Mouse (Mus musculus): ENCODE measurements around the gene 4930452B06Rik. TPM values are rescaled to one million over a fixed set of nuclear protein-coding genes. Genes with fewer than 3 reads are reported as not detected.

The 4930452B06Rik gene
- polyA plus RNA-seq, 1 experiment from 2014 or later, result 2.9 TPM

- no peak for DNase-seq
These were observed 201.5 kb downstream of the 4930452B06Rik start for GRCm38 (mm10) chr14:8464401-8465154.

GRCm38 (mm10) chr14:8462973-8463372 lies 203.1 kb downstream of the 4930452B06Rik start:
- Histone ChIP-seq H3K9ac (replicated peaks) (no peak overlapping the region), H3K4me1 (ENCODE audit: insufficient read depth) (no peaks in the 10 kb centered on the region), H3K4me2 (ENCODE audit: low read depth, low read length) (no peak overlapping the region), H3K27ac (ENCODE audit: low read depth) (no peak overlapping the region), H3K36me3 (replicated peaks; ENCODE audit: insufficient read depth, low read length) (no peaks in the 10 kb centered on the region), H3K9me3 (ENCODE audit: low read length) (no peaks in the 10 kb centered on the region), H3K4me3 (ENCODE audit: low read depth, low read length) (no peak overlapping the region), H3K27me3 (ENCODE audit: insufficient read depth, low read length) (no peaks in the 10 kb centered on the region)
- no peak for ATAC-seq
- no peak for DNase-seq
- TF ChIP-seq EP300 (IDR thresholded peaks at IDR 0.05; ENCODE audit: low read depth) (no peak), CTCF (IDR thresholded peaks at IDR 0.05; ENCODE audit: low read depth) (no peak)
- 79% methylated on average over 4 of the region's 4 CpGs for WGBS (ENCODE audit: insufficient replicate concordance)

More at GRCm38 (mm10) chr14:8464401-8465154, 201.5 kb downstream of the 4930452B06Rik start:
- no peaks in the 10 kb centered on the region for H3K36me3 ChIP-seq (replicated peaks; ENCODE audit: insufficient read depth, low read length)
- no peak overlapping the region for H3K9ac ChIP-seq (replicated peaks)
- no peaks in the 10 kb centered on the region for H3K9me3 ChIP-seq (ENCODE audit: low read length)
- no peak overlapping the region for H3K4me2 ChIP-seq (ENCODE audit: low read depth, low read length)
- no peak overlapping the region for H3K27ac ChIP-seq (ENCODE audit: low read depth)
- no peaks in the 10 kb centered on the region for H3K27me3 ChIP-seq (ENCODE audit: insufficient read depth, low read length)
- no peaks in the 10 kb centered on the region for H3K4me1 ChIP-seq (ENCODE audit: insufficient read depth)
- WGBS (ENCODE audit: insufficient replicate concordance), result 73% methylated on average over 14 of the region's 14 CpGs
- no peak for ATAC-seq
- TF ChIP-seq CTCF (IDR thresholded peaks at IDR 0.05; ENCODE audit: low read depth), result no peak
- no peak for TF ChIP-seq EP300 (IDR thresholded peaks at IDR 0.05; ENCODE audit: low read depth)
- H3K4me3 ChIP-seq (ENCODE audit: low read depth, low read length), result no peak overlapping the region

- no peak overlapping the region for H3K27ac ChIP-seq (ENCODE audit: low read depth)
- TF ChIP-seq EP300 (IDR thresholded peaks at IDR 0.05; ENCODE audit: low read depth), result no peak
- TF ChIP-seq CTCF (IDR thresholded peaks at IDR 0.05; ENCODE audit: low read depth), result no peak
- no peaks in the 10 kb centered on the region for H3K9me3 ChIP-seq (ENCODE audit: low read length)
- no peak overlapping the region for H3K4me2 ChIP-seq (ENCODE audit: low read depth, low read length)
- WGBS (ENCODE audit: insufficient replicate concordance), result 61% methylated on average over 6 of the region's 6 CpGs
- no peak overlapping the region for H3K4me3 ChIP-seq (ENCODE audit: low read depth, low read length)
- DNase-seq (no peak), ATAC-seq (no peak)
- no peak overlapping the region for H3K9ac ChIP-seq (replicated peaks)
- H3K36me3 ChIP-seq (replicated peaks; ENCODE audit: insufficient read depth, low read length), result no peaks in the 10 kb centered on the region
- no peaks in the 10 kb centered on the region for H3K4me1 ChIP-seq (ENCODE audit: insufficient read depth)
- H3K27me3 ChIP-seq (ENCODE audit: insufficient read depth, low read length), result no peaks in the 10 kb centered on the region
These were observed 203.6 kb downstream of the 4930452B06Rik start for GRCm38 (mm10) chr14:8462321-8462909.

GRCm38 (mm10) chr14:8460226-8461129 lies 205.6 kb downstream of the 4930452B06Rik start:
- Histone ChIP-seq H3K4me1 (ENCODE audit: insufficient read depth) (no peaks in the 10 kb centered on the region), H3K27ac (ENCODE audit: low read depth) (no peak overlapping the region), H3K9ac (replicated peaks) (no peak overlapping the region), H3K27me3 (ENCODE audit: insufficient read depth, low read length) (no peaks in the 10 kb centered on the region), H3K9me3 (ENCODE audit: low read length) (no peaks in the 10 kb centered on the region), H3K4me2 (ENCODE audit: low read depth, low read length) (no peak overlapping the region), H3K36me3 (replicated peaks; ENCODE audit: insufficient read depth, low read length) (no peaks in the 10 kb centered on the region), H3K4me3 (ENCODE audit: low read depth, low read length) (no peak overlapping the region)
- no peak for TF ChIP-seq EP300 (IDR thresholded peaks at IDR 0.05; ENCODE audit: low read depth)
- peak; percentile 80 for TF ChIP-seq CTCF (IDR thresholded peaks at IDR 0.05; ENCODE audit: low read depth)
- peak; percentile 39 for DNase-seq
- 41% methylated on average over 19 of the region's 19 CpGs for WGBS (ENCODE audit: insufficient replicate concordance)
- no peak for ATAC-seq

- no peaks in the 10 kb centered on the region for H3K27me3 ChIP-seq (ENCODE audit: insufficient read depth, low read length)
- H3K9ac ChIP-seq (replicated peaks), result no peak overlapping the region
- DNase-seq (no peak), ATAC-seq (no peak)
- no peak overlapping the region for H3K27ac ChIP-seq (ENCODE audit: low read depth)
- H3K4me1 ChIP-seq (ENCODE audit: insufficient read depth), result no peaks in the 10 kb centered on the region
- H3K36me3 ChIP-seq (replicated peaks; ENCODE audit: insufficient read depth, low read length), result no peaks in the 10 kb centered on the region
- H3K4me3 ChIP-seq (ENCODE audit: low read depth, low read length), result no peak overlapping the region
- H3K9me3 ChIP-seq (ENCODE audit: low read length), result no peaks in the 10 kb centered on the region
- H3K4me2 ChIP-seq (ENCODE audit: low read depth, low read length), result no peak overlapping the region
- whole genome bisulfite sequencing (ENCODE audit: insufficient replicate concordance), result 59% methylated on average over 4 of the region's 4 CpGs
- TF ChIP-seq EP300 (IDR thresholded peaks at IDR 0.05; ENCODE audit: low read depth), result no peak
- TF ChIP-seq CTCF (IDR thresholded peaks at IDR 0.05; ENCODE audit: low read depth), result no peak
These were observed 206.3 kb downstream of the 4930452B06Rik start for GRCm38 (mm10) chr14:8459759-8460158.

GRCm38 (mm10) chr14:8451117-8451516 lies 214.9 kb downstream of the 4930452B06Rik start:
- 49% methylated on average over 4 of the region's 4 CpGs for WGBS (ENCODE audit: insufficient replicate concordance)

More at GRCm38 (mm10) chr14:8451117-8451516, 214.9 kb downstream of the 4930452B06Rik start:
- ATAC-seq, result 0 out of 2 replicates have a peak, but pooled peaks have one; percentile 45
- no peak overlapping the region for H3K4me2 ChIP-seq (ENCODE audit: low read depth, low read length)
- H3K4me1 ChIP-seq (ENCODE audit: insufficient read depth), result no peaks in the 10 kb centered on the region
- H3K9ac ChIP-seq (replicated peaks), result no peak overlapping the region
- no peaks in the 10 kb centered on the region for H3K9me3 ChIP-seq (ENCODE audit: low read length)
- H3K27ac ChIP-seq (ENCODE audit: low read depth), result no peak overlapping the region
- H3K4me3 ChIP-seq (ENCODE audit: low read depth, low read length), result no peak overlapping the region
- no peak for TF ChIP-seq EP300 (IDR thresholded peaks at IDR 0.05; ENCODE audit: low read depth)
- TF ChIP-seq CTCF (IDR thresholded peaks at IDR 0.05; ENCODE audit: low read depth), result no peak
- no peaks in the 10 kb centered on the region for H3K27me3 ChIP-seq (ENCODE audit: insufficient read depth, low read length)
- no peak for DNase-seq
- H3K36me3 ChIP-seq (replicated peaks; ENCODE audit: insufficient read depth, low read length), result no peaks in the 10 kb centered on the region
